Mouse (Mus musculus) limb, embryonic 14.5 days (tissue): ENCODE results near the gene Myl6b. TPM values are rescaled to one million over a fixed set of nuclear protein-coding genes. Genes with fewer than 3 reads are reported as not detected.

Experiments used
- ATAC-seq: fragments of 200-750 bp; cut with Nextera tagmentation; 2 replicates; pipeline ENCODE4 v1.8.0; 2017; ENCODE audit warnings: low read depth, moderate number of reproducible peaks, moderate TSS enrichment; ENCODE audit not compliant: low FRiP score
- DNase-seq: peaks from one replicate; pipeline ENCODE4 v3.0.0-alpha.2; 2015; ENCODE audit warnings: low spot score
- H3K27ac ChIP-seq: fragments of 300-500 bp; sonication (generic); replicated peaks from 2 replicates; pipeline ENCODE4 v1.5.1; 2014; ENCODE audit warnings: low read depth, mild to moderate bottlenecking, low read length, moderate library complexity, mixed read lengths
- H3K27me3 ChIP-seq: fragments of 300-500 bp; sonication (generic); 2 replicates; pipeline ENCODE4 v1.6.1; 2014; ENCODE audit warnings: low read length, mixed read lengths; ENCODE audit not compliant: control insufficient read depth, insufficient read depth
- H3K36me3 ChIP-seq: fragments of 300-500 bp; sonication (generic); 2 replicates; pipeline ENCODE4 v1.6.1; 2014; ENCODE audit warnings: mild to moderate bottlenecking, low read length, moderate library complexity, mixed read lengths; ENCODE audit not compliant: control insufficient read depth, insufficient read depth
- H3K4me1 ChIP-seq: fragments of 300-500 bp; sonication (generic); 2 replicates; pipeline ENCODE4 v1.6.1; 2014; ENCODE audit warnings: antibody characterized with exemption, low read length, mixed read lengths; ENCODE audit not compliant: control insufficient read depth, insufficient read depth
- H3K4me2 ChIP-seq: fragments of 300-500 bp; sonication (generic); replicated peaks from 2 replicates; pipeline ENCODE4 v1.6.1; 2014; ENCODE audit warnings: low read depth, mild to moderate bottlenecking, low read length, moderate library complexity; ENCODE audit not compliant: severe bottlenecking
- H3K4me3 ChIP-seq: fragments of 300-500 bp; sonication (generic); replicated peaks from 2 replicates; pipeline ENCODE4 v1.5.1; 2014; ENCODE audit warnings: low read length
- H3K9ac ChIP-seq: fragments of 300-500 bp; sonication (generic); 2 replicates; pipeline ENCODE4 v1.6.1; 2014; ENCODE audit warnings: mild to moderate bottlenecking, low read depth, low read length, moderate library complexity; ENCODE audit not compliant: severe bottlenecking
- H3K9me3 ChIP-seq: fragments of 300-500 bp; sonication (generic); 2 replicates; pipeline ENCODE4 v1.6.1; 2016; ENCODE audit warnings: low read length; ENCODE audit not compliant: control insufficient read depth
- POLR2A ChIP-seq: fragments of 200-500 bp; IDR thresholded peaks from 2 replicates; pipeline ENCODE4 v1.8.0; 2012; ENCODE audit warnings: inconsistent platforms, mild to moderate bottlenecking, moderate library complexity, borderline replicate concordance; ENCODE audit not compliant: insufficient read depth, insufficient read length; ENCODE audit errors: extremely low read depth
- WGBS: fragments of 180-500 bp; shearing (Covaris S2); extraction: QIAGEN DNeasy Blood & Tissue Kit; methylation state at CpG from one replicate; pipeline ENCODE4 v1.1.7; 2014; 5-methylcytosine and 5-hydroxymethylcytosine counted together
- polyA plus RNA-seq, 2 experiments: library from polyadenylated mRNA; depleted of rRNA in 1 of 2; stranded (reverse) in 1 of 2; unstranded in 1 of 2; fragments of >200 nt; fragmentation: Nextera tagmentation in 1 of 2; extraction: Ambion mirVana in 1 of 2; gene quantifications; 2 replicates each; pipeline versions ENCODE4 v1.2.1 to v1.2.3; 2012 to 2014

The Myl6b gene
- polyA plus RNA-seq, 2 experiments: 6.6 to 56.7 TPM

- TF ChIP-seq POLR2A: no peak
- no peaks in the 10 kb centered on the region for H3K4me1 ChIP-seq
- H3K27ac ChIP-seq: no peak overlapping the region
- H3K36me3 ChIP-seq: peaks cover 7% of the 10 kb centered on the region; the same call in 1 of the 2 replicates
- H3K9me3 ChIP-seq: no peaks in the 10 kb centered on the region
- no peak overlapping the region for H3K9ac ChIP-seq
- no peak overlapping the region for H3K4me3 ChIP-seq
- no peak for ATAC-seq
- H3K4me2 ChIP-seq: no peak overlapping the region
- 70% methylated on average over 9 of the region's 9 CpGs for WGBS
- no peaks in the 10 kb centered on the region for H3K27me3 ChIP-seq
- DNase-seq: no peak
These were observed 6.3 kb upstream of the Myl6b start for GRCm38 (mm10) chr10:128504641-128505370.

GRCm38 (mm10) chr10:128504012-128504411, 5.5 kb upstream of the Myl6b start:
- Histone ChIP-seq H3K4me3 (no peak overlapping the region), H3K9ac (no peak overlapping the region), H3K27ac (no peak overlapping the region), H3K36me3 (no peaks in the 10 kb centered on the region), H3K4me1 (no peaks in the 10 kb centered on the region), H3K4me2 (no peak overlapping the region), H3K9me3 (no peaks in the 10 kb centered on the region), H3K27me3 (no peaks in the 10 kb centered on the region)
- DNase-seq: no peak
- ATAC-seq: no peak
- no peak for TF ChIP-seq POLR2A
- 76% methylated on average over 3 of the region's 3 CpGs for WGBS

- H3K27ac ChIP-seq: no peak overlapping the region
- ATAC-seq: no peak
- no peaks in the 10 kb centered on the region for H3K27me3 ChIP-seq
- no peak for DNase-seq
- no peak overlapping the region for H3K9ac ChIP-seq
- TF ChIP-seq POLR2A: no peak
- WGBS: 59% methylated on average over 8 of the region's 8 CpGs
- H3K4me1 ChIP-seq: no peaks in the 10 kb centered on the region
- no peaks in the 10 kb centered on the region for H3K36me3 ChIP-seq
- no peak overlapping the region for H3K4me3 ChIP-seq
- H3K4me2 ChIP-seq: no peak overlapping the region
- no peaks in the 10 kb centered on the region for H3K9me3 ChIP-seq
These were observed 5.0 kb upstream of the Myl6b start for GRCm38 (mm10) chr10:128503532-128503931.

- H3K4me1 ChIP-seq: 0 out of 2 replicates have a peak, but pooled peaks cover 3% of the 10 kb centered on the region
- no peak overlapping the region for H3K4me2 ChIP-seq
- 75% methylated on average over 5 of the region's 5 CpGs for WGBS
- no peak for DNase-seq
- H3K27ac ChIP-seq: no peak overlapping the region
- H3K36me3 ChIP-seq: no peaks in the 10 kb centered on the region
- no peaks in the 10 kb centered on the region for H3K9me3 ChIP-seq
- no peaks in the 10 kb centered on the region for H3K27me3 ChIP-seq
- ATAC-seq: no peak
- no peak for TF ChIP-seq POLR2A
- H3K9ac ChIP-seq: no peak overlapping the region
- H3K4me3 ChIP-seq: no peak overlapping the region
These were observed 3.9 kb upstream of the Myl6b start for GRCm38 (mm10) chr10:128502341-128502740.

GRCm38 (mm10) chr10:128499116-128499671, 709 bp upstream of the Myl6b start:
- Histone ChIP-seq H3K27ac (peak overlapping the region; percentile 83), H3K36me3 (no peaks in the 10 kb centered on the region), H3K27me3 (no peaks in the 10 kb centered on the region), H3K9ac (peak overlapping the region; percentile 65), H3K4me2 (peak overlapping the region; percentile 73), H3K9me3 (no peaks in the 10 kb centered on the region), H3K4me1 (peaks cover 10% of the 10 kb centered on the region), H3K4me3 (peak overlapping the region; percentile 54)
- WGBS: under 1% methylated on average over 21 of the region's 21 CpGs
- peak; percentile 63 for DNase-seq
- ATAC-seq: peak; percentile 43
- no peak for TF ChIP-seq POLR2A
